Mouse (Mus musculus) stomach, embryonic 16.5 days (tissue): Measurements from ENCODE around the gene Rgma. TPM values are rescaled to one million over a fixed set of nuclear protein-coding genes. Genes with fewer than 3 reads are reported as not detected.

ENCODE experiments used
- ATAC-seq: fragments of 200-750 bp; cut with Nextera tagmentation; 2 replicates; pipeline ENCODE4 v1.8.0; 2017; ENCODE audit warnings: moderate number of reproducible peaks, moderate TSS enrichment; ENCODE audit not compliant: insufficient read depth, low FRiP score
- H3K27ac ChIP-seq: fragments of 300-500 bp; sonication (generic); 2 replicates; pipeline ENCODE4 v1.5.1; 2014; ENCODE audit warnings: low read length
- H3K27me3 ChIP-seq: fragments of 300-500 bp; sonication (generic); 2 replicates; pipeline ENCODE4 v1.6.1; 2014; ENCODE audit warnings: low read length, control low read depth, mixed read lengths; ENCODE audit not compliant: control insufficient read depth, insufficient read depth
- H3K36me3 ChIP-seq: fragments of 300-500 bp; sonication (generic); 2 replicates; pipeline ENCODE4 v1.6.1; 2014; ENCODE audit warnings: low read length; ENCODE audit not compliant: control insufficient read depth, insufficient read depth
- H3K4me1 ChIP-seq: fragments of 300-500 bp; sonication (generic); 2 replicates; pipeline ENCODE4 v1.6.1; 2014; ENCODE audit warnings: low read length, control low read depth, mixed read lengths; ENCODE audit not compliant: control insufficient read depth, insufficient read depth
- H3K4me2 ChIP-seq: fragments of 300-500 bp; sonication (generic); 2 replicates; pipeline ENCODE4 v1.6.1; 2014; ENCODE audit warnings: low read depth, low read length, mixed read lengths
- H3K4me3 ChIP-seq: fragments of 300-500 bp; sonication (generic); replicated peaks from 2 replicates; pipeline ENCODE4 v1.5.1; 2014; ENCODE audit warnings: mild to moderate bottlenecking, low read length
- H3K9ac ChIP-seq: fragments of 300-500 bp; sonication (generic); 2 replicates; pipeline ENCODE4 v1.6.1; 2014; ENCODE audit warnings: low read length
- H3K9me3 ChIP-seq: fragments of 300-500 bp; sonication (generic); replicated peaks from 2 replicates; pipeline ENCODE4 v1.6.1; 2016; ENCODE audit warnings: low read length, control low read depth; ENCODE audit not compliant: control insufficient read depth
- WGBS: fragments of 180-500 bp; shearing (Covaris S2); extraction: QIAGEN DNeasy Blood & Tissue Kit; methylation state at CpG from one replicate; pipeline ENCODE4 v1.1.7; 2014; 5-methylcytosine and 5-hydroxymethylcytosine counted together
- polyA plus RNA-seq: library from polyadenylated mRNA; unstranded; fragments of >200 nt; fragmentation: Nextera tagmentation; extraction: Ambion mirVana; gene quantifications from 2 replicates; pipeline ENCODE4 v1.2.1, GENCODE M21; 2015

The Rgma gene
- polyA plus RNA-seq, 1 experiment from 2014 or later, result 11.7 TPM

DNA sequence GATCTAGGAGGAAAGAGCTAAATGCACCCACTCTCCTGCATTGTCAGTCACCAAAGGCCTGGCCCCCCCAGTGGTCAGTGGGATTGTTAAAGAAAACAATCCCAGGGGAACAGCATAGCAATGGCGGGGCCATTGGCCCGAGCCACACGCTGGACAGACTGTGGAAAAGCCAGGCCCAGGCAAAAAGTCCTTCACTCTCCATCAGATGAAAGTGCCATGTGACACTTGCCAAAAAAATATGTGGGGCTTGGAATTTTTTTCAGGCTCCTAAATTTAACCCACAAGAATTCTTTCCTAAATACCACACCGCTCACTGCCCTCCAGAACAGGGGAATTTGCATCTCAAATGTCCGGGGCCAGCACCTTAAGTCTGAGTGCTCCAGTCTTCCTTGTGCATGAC, 45.5 kb downstream of the Rgma start:
- Histone ChIP-seq H3K4me3 (no peak overlapping the region), H3K36me3 (peaks cover 7% of the 10 kb centered on the region; the same call in 1 of the 2 replicates), H3K27me3 (no peaks in the 10 kb centered on the region), H3K9ac (no peak overlapping the region), H3K4me1 (peaks cover 11% of the 10 kb centered on the region), H3K9me3 (no peaks in the 10 kb centered on the region), H3K27ac (no peak overlapping the region), H3K4me2 (no peak overlapping the region)
- 59% methylated on average over 5 of the region's 5 CpGs for WGBS
- no peak for ATAC-seq

DNA sequence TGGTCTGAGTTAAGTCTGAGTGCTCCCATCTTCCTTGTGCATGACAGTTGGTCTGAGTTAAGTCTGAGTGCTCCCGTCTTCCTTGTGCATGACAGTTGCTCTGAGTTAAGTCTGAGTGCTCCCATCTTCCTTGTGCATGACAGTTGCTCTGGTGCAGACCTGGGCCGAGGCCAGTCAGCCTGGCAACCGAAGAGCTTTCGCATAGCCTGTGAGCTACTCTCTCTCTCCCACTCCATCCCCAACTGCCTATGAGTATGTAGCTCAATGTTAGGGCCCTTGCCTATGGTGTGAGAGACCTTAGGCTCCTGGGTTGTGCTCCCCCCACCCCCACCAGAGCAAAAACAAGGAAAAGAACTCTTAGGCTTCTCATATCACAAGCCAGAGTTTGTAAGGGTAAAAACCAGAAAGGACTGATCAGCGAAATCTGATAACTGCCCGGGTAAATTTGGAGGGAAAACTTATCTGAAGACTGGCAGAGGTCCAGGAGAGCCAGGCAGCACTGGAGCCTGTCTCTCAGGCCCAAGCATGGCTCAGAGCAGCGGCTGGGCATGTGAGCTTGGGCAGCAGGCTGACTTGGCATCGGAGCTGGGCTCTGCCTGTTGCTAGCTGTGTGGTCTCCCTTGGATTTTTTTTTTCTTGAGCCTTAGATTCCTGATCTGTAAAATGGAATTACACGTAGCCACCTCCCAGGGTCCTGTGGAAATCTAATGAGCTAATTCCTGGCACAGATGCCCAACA, 46.1 kb downstream of the Rgma start:
- ATAC-seq, result no peak
- H3K4me3 ChIP-seq, result no peak overlapping the region
- H3K36me3 ChIP-seq, result peaks cover 7% of the 10 kb centered on the region; the same call in 1 of the 2 replicates
- H3K4me1 ChIP-seq, result peaks cover 11% of the 10 kb centered on the region
- H3K27ac ChIP-seq, result peak overlapping the region; percentile 62
- no peak overlapping the region for H3K4me2 ChIP-seq
- no peaks in the 10 kb centered on the region for H3K9me3 ChIP-seq
- no peak overlapping the region for H3K9ac ChIP-seq
- 60% methylated on average over 9 of the region's 9 CpGs for whole genome bisulfite sequencing
- H3K27me3 ChIP-seq, result no peaks in the 10 kb centered on the region

DNA sequence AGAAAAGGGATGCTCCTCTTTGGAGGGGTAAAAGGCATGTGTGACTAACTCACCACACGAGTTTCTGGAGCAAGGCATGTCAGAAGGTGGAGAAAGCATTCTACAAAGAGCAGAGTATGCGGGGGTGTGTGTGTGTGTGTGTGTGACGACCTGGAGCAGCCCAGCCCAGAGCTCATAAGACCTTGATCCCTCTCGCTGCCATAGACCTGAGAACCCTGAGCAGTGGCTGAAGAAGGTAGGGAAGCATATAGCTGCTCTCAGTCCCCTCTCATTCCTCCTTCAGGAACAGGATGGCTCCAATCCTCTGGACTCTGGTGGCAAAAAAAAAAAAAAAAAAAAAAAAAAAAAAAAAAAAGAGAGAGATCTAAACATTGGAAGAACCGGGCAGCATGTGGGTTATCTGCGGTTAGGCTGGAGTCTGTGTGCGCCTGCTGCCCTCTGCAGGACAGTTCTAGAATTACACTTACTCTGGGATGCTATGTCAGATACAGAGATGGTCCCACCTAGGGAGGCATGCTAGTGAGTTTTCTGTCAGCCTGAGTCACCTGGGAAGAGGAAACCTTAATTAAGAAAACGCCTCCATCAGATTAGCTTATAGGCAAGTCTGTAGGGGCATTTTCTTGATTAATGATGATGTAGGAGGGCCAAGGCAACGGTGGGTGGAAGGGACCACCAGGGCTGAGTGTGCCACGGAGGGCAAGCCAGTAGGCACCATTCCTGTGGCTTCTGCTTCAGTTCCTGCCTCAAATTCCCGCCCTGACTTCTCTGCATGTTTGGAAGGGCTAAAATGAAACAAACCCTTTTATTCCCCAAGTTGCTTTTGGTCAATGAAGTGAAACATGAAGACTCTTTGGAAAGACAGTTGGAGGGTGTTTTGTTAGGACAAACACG, 47.2 kb downstream of the Rgma start:
- 24% methylated on average over 12 of the region's 12 CpGs for WGBS
- no peaks in the 10 kb centered on the region for H3K9me3 ChIP-seq
- H3K4me3 ChIP-seq, result no peak overlapping the region
- no peak overlapping the region for H3K4me2 ChIP-seq
- H3K27ac ChIP-seq, result no peak overlapping the region
- no peak overlapping the region for H3K9ac ChIP-seq
- peak; percentile 12; the same call in 1 of the 2 replicates for ATAC-seq
- H3K4me1 ChIP-seq, result peaks cover 11% of the 10 kb centered on the region
- H3K27me3 ChIP-seq, result no peaks in the 10 kb centered on the region
- peaks cover 6% of the 10 kb centered on the region; the same call in 1 of the 2 replicates for H3K36me3 ChIP-seq

DNA sequence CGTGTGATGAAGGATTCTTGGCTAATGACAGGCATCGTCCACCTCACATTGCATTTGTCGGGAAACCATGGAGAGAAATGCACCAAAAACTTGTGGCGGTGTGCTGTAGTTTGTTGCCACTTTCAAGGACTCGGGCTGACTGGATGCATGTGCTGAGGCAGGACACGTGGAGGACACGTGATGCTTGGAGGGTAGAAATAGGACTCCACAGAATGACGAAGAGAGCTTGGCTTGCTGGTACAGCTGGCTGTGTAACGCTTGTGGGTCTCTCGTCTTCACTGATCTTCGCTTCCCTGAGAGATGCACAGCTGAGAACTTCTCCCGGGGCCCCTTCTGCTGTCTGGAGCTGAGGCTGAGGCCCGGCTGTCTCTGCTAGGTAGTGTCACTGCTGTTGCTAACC, 47.9 kb downstream of the Rgma start:
- Histone ChIP-seq H3K9me3 (no peaks in the 10 kb centered on the region), H3K4me1 (peaks cover 11% of the 10 kb centered on the region), H3K9ac (no peak overlapping the region), H3K27me3 (no peaks in the 10 kb centered on the region), H3K4me3 (no peak overlapping the region), H3K27ac (no peak overlapping the region), H3K36me3 (peaks cover 4% of the 10 kb centered on the region; the same call in 1 of the 2 replicates), H3K4me2 (no peak overlapping the region)
- WGBS, result 62% methylated on average over 13 of the region's 13 CpGs
- no peak for ATAC-seq

DNA sequence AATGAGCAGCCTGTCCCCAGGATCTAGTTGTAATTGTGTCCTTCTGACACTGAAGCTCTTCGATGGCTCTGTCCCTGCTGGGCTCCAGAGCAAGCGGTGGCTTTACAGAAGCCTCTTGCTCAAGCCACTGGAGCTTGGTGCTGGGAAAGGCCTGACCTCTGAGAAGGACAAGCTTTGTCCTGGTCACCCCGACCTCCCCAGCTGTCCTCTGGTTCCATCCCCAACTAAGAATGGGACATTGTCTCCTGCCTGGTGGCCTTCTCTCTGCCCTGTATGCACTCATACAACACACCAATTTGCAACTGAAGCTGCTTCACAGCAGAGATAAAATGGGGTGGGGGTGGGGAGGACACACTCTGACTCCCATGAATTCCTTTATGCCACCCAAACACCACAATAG, 48.9 kb downstream of the Rgma start:
- ATAC-seq, result no peak
- H3K9me3 ChIP-seq, result no peaks in the 10 kb centered on the region
- no peak overlapping the region for H3K9ac ChIP-seq
- H3K27me3 ChIP-seq, result no peaks in the 10 kb centered on the region
- H3K27ac ChIP-seq, result peak overlapping the region; percentile 12; the same call in 1 of the 2 replicates
- no peak overlapping the region for H3K4me3 ChIP-seq
- H3K4me1 ChIP-seq, result peaks cover 11% of the 10 kb centered on the region
- 51% methylated on average over 3 of the region's 3 CpGs for whole genome bisulfite sequencing
- peaks cover 10% of the 10 kb centered on the region for H3K36me3 ChIP-seq
- no peak overlapping the region for H3K4me2 ChIP-seq

DNA sequence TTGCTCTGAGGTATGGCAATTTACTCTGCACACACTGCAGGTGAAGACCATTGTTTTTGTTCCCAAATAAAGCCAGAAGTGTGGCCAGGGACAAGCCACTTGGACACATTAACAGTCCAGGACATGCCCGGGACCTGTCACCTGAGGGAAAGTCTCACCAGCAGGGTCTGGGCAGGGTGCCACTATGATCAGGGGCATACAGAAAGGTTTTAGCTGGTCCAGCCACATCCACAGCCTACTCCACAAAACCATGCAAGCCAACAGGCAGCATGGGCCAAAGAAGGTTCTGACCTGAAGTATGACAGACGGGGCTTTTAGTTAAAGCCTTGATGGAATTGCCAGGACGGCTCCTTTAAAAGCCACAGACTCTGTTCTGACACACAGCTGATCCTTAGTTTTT, 49.4 kb downstream of the Rgma start:
- H3K27me3 ChIP-seq, result no peaks in the 10 kb centered on the region
- 54% methylated on average over 3 of the region's 3 CpGs for WGBS
- ATAC-seq, result no peak

DNA sequence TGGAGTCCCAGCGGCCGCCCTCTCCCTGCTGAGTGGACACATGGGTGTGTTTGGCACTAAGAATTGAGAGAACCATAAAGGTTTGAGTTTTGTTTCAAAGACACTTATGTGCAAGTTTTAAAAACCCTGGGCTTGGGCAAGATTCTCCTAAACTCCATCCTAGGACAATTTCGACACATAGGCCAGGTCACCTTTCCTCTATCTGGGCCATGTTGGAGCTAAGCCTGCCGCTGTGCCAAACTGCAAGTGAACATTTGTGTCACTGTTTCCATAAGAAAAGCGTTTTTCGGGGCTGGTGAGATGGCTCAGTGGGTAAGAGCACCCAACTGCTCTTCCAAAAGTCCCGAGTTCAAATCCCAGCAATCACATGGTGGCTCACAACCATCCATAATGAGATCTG, 50.1 kb downstream of the Rgma start:
- Histone ChIP-seq H3K36me3 (peaks cover 16% of the 10 kb centered on the region), H3K27ac (no peak overlapping the region), H3K4me2 (no peak overlapping the region), H3K4me1 (peaks cover 11% of the 10 kb centered on the region), H3K9me3 (no peaks in the 10 kb centered on the region), H3K9ac (no peak overlapping the region), H3K4me3 (no peak overlapping the region), H3K27me3 (no peaks in the 10 kb centered on the region)
- no peak for ATAC-seq
- 93% methylated on average over 7 of the region's 7 CpGs for WGBS

More for the DNA sequence above, 49.4 kb downstream of the Rgma start:
- Histone ChIP-seq H3K4me3 (no peak overlapping the region), H3K4me2 (no peak overlapping the region), H3K9ac (no peak overlapping the region), H3K9me3 (no peaks in the 10 kb centered on the region), H3K4me1 (peaks cover 11% of the 10 kb centered on the region), H3K27ac (no peak overlapping the region), H3K36me3 (peaks cover 14% of the 10 kb centered on the region)

DNA sequence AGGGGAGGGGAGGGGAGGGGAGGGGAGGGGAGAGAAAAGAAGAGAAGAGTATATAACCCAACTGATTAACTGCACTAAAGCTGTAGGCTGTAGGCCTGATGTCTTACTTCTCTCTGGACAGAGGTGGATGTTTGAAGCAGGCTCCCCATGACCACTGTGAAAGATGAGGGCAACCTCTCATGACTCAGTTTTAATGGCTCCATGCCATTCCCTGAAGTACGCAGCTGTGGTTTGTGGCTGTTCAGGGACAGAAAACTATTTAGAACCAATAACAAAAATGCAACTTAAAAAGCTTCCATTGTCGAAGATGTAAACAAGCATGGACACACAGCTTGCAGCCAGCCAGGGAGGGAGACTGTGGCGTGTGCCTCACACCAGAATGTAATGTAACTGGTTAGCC, 50.9 kb downstream of the Rgma start:
- H3K36me3 ChIP-seq, result peaks cover 16% of the 10 kb centered on the region
- no peak overlapping the region for H3K27ac ChIP-seq
- H3K4me3 ChIP-seq, result no peak overlapping the region
- H3K9ac ChIP-seq, result no peak overlapping the region
- WGBS, result 70% methylated on average over 3 of the region's 3 CpGs
- no peak for ATAC-seq
- H3K4me2 ChIP-seq, result no peak overlapping the region
- peaks cover 11% of the 10 kb centered on the region for H3K4me1 ChIP-seq
- no peaks in the 10 kb centered on the region for H3K27me3 ChIP-seq
- no peaks in the 10 kb centered on the region for H3K9me3 ChIP-seq
